Mouse (Mus musculus): ENCODE data around the gene Gm5134. TPM values are rescaled to one million over a fixed set of nuclear protein-coding genes. Genes with fewer than 3 reads are reported as not detected.

Gene Gm5134
- polyA plus RNA-seq, 1 experiment from 2014 or later, result 0.04 TPM

- no peak overlapping the region for H3K4me2 ChIP-seq (ENCODE audit: low read depth, low read length)
- ATAC-seq (no peak), DNase-seq (no peak)
- no peak overlapping the region for H3K4me3 ChIP-seq (ENCODE audit: low read depth, low read length)
- TF ChIP-seq CTCF (IDR thresholded peaks at IDR 0.05; ENCODE audit: low read depth), result no peak
- no peak for TF ChIP-seq EP300 (IDR thresholded peaks at IDR 0.05; ENCODE audit: low read depth)
- H3K27ac ChIP-seq (ENCODE audit: low read depth), result no peak overlapping the region
- WGBS (ENCODE audit: insufficient replicate concordance), result 85% methylated on average over 3 of the region's 3 CpGs
- H3K36me3 ChIP-seq (replicated peaks; ENCODE audit: insufficient read depth, low read length), result no peaks in the 10 kb centered on the region
- no peaks in the 10 kb centered on the region for H3K27me3 ChIP-seq (ENCODE audit: insufficient read depth, low read length)
- no peaks in the 10 kb centered on the region for H3K4me1 ChIP-seq (ENCODE audit: insufficient read depth)
- H3K9ac ChIP-seq (replicated peaks), result no peak overlapping the region
- H3K9me3 ChIP-seq (ENCODE audit: low read length), result no peaks in the 10 kb centered on the region
Measured at GRCm38 (mm10) chr10:76009812-76010211, 55.5 kb downstream of the Gm5134 start.

- H3K4me3 ChIP-seq (ENCODE audit: low read depth, low read length), result no peak overlapping the region
- H3K9ac ChIP-seq (replicated peaks), result no peak overlapping the region
- WGBS (ENCODE audit: insufficient replicate concordance), result 67% methylated on average over 6 of the region's 6 CpGs
- no peaks in the 10 kb centered on the region for H3K36me3 ChIP-seq (replicated peaks; ENCODE audit: insufficient read depth, low read length)
- ATAC-seq (no peak), DNase-seq (no peak)
- no peaks in the 10 kb centered on the region for H3K4me1 ChIP-seq (ENCODE audit: insufficient read depth)
- TF ChIP-seq CTCF (IDR thresholded peaks at IDR 0.05; ENCODE audit: low read depth) (no peak), EP300 (IDR thresholded peaks at IDR 0.05; ENCODE audit: low read depth) (no peak)
- no peak overlapping the region for H3K27ac ChIP-seq (ENCODE audit: low read depth)
- H3K9me3 ChIP-seq (ENCODE audit: low read length), result no peaks in the 10 kb centered on the region
- no peak overlapping the region for H3K4me2 ChIP-seq (ENCODE audit: low read depth, low read length)
- no peaks in the 10 kb centered on the region for H3K27me3 ChIP-seq (ENCODE audit: insufficient read depth, low read length)
Measured at GRCm38 (mm10) chr10:76012922-76013321, 58.6 kb downstream of the Gm5134 start.

- Histone ChIP-seq H3K27me3 (ENCODE audit: insufficient read depth, low read length) (no peaks in the 10 kb centered on the region), H3K36me3 (replicated peaks; ENCODE audit: insufficient read depth, low read length) (no peaks in the 10 kb centered on the region), H3K4me1 (ENCODE audit: insufficient read depth) (no peaks in the 10 kb centered on the region), H3K4me3 (ENCODE audit: low read depth, low read length) (no peak overlapping the region), H3K9ac (replicated peaks) (no peak overlapping the region), H3K4me2 (ENCODE audit: low read depth, low read length) (no peak overlapping the region), H3K9me3 (ENCODE audit: low read length) (no peaks in the 10 kb centered on the region), H3K27ac (ENCODE audit: low read depth) (no peak overlapping the region)
- no peak for TF ChIP-seq EP300 (IDR thresholded peaks at IDR 0.05; ENCODE audit: low read depth)
- TF ChIP-seq CTCF (IDR thresholded peaks at IDR 0.05; ENCODE audit: low read depth), result no peak
- ATAC-seq (no peak), DNase-seq (no peak)
- 84% methylated on average over 3 of the region's 3 CpGs for WGBS (ENCODE audit: insufficient replicate concordance)
Measured at GRCm38 (mm10) chr10:76016886-76017285, 62.6 kb downstream of the Gm5134 start.

- no peaks in the 10 kb centered on the region for H3K36me3 ChIP-seq (replicated peaks; ENCODE audit: insufficient read depth, low read length)
- H3K4me1 ChIP-seq (ENCODE audit: insufficient read depth), result no peaks in the 10 kb centered on the region
- no peak overlapping the region for H3K9ac ChIP-seq (replicated peaks)
- H3K4me2 ChIP-seq (ENCODE audit: low read depth, low read length), result no peak overlapping the region
- DNase-seq (no peak), ATAC-seq (no peak)
- no peak for TF ChIP-seq CTCF (IDR thresholded peaks at IDR 0.05; ENCODE audit: low read depth)
- no peak for TF ChIP-seq EP300 (IDR thresholded peaks at IDR 0.05; ENCODE audit: low read depth)
- H3K27ac ChIP-seq (ENCODE audit: low read depth), result no peak overlapping the region
- H3K9me3 ChIP-seq (ENCODE audit: low read length), result no peaks in the 10 kb centered on the region
- WGBS (ENCODE audit: insufficient replicate concordance), result 22% methylated on average over 3 of the region's 3 CpGs
- H3K27me3 ChIP-seq (ENCODE audit: insufficient read depth, low read length), result no peaks in the 10 kb centered on the region
- H3K4me3 ChIP-seq (ENCODE audit: low read depth, low read length), result no peak overlapping the region
Measured at GRCm38 (mm10) chr10:76021728-76022127, 67.4 kb downstream of the Gm5134 start.

- TF ChIP-seq EP300 (IDR thresholded peaks at IDR 0.05; ENCODE audit: low read depth) (no peak), CTCF (IDR thresholded peaks at IDR 0.05; ENCODE audit: low read depth) (no peak)
- WGBS (ENCODE audit: insufficient replicate concordance), result 88% methylated on average over 6 of the region's 6 CpGs
- Histone ChIP-seq H3K4me3 (ENCODE audit: low read depth, low read length) (no peak overlapping the region), H3K9me3 (ENCODE audit: low read length) (no peaks in the 10 kb centered on the region), H3K27ac (ENCODE audit: low read depth) (no peak overlapping the region), H3K4me1 (ENCODE audit: insufficient read depth) (no peaks in the 10 kb centered on the region), H3K36me3 (replicated peaks; ENCODE audit: insufficient read depth, low read length) (no peaks in the 10 kb centered on the region), H3K4me2 (ENCODE audit: low read depth, low read length) (no peak overlapping the region), H3K27me3 (ENCODE audit: insufficient read depth, low read length) (no peaks in the 10 kb centered on the region), H3K9ac (replicated peaks) (no peak overlapping the region)
- DNase-seq, result no peak
- no peak for ATAC-seq
Measured at GRCm38 (mm10) chr10:76023921-76024320, 69.6 kb downstream of the Gm5134 start.

GRCm38 (mm10) chr10:76025470-76026190 is 71.3 kb downstream of the Gm5134 start:
- H3K36me3 ChIP-seq (replicated peaks; ENCODE audit: insufficient read depth, low read length), result no peaks in the 10 kb centered on the region
- TF ChIP-seq CTCF (IDR thresholded peaks at IDR 0.05; ENCODE audit: low read depth) (no peak), EP300 (IDR thresholded peaks at IDR 0.05; ENCODE audit: low read depth) (no peak)
- H3K27me3 ChIP-seq (ENCODE audit: insufficient read depth, low read length), result no peaks in the 10 kb centered on the region
- no peak for ATAC-seq
- no peaks in the 10 kb centered on the region for H3K4me1 ChIP-seq (ENCODE audit: insufficient read depth)
- no peak overlapping the region for H3K9ac ChIP-seq (replicated peaks)
- DNase-seq, result no peak
- H3K27ac ChIP-seq (ENCODE audit: low read depth), result no peak overlapping the region
- no peak overlapping the region for H3K4me2 ChIP-seq (ENCODE audit: low read depth, low read length)
- H3K4me3 ChIP-seq (ENCODE audit: low read depth, low read length), result no peak overlapping the region
- H3K9me3 ChIP-seq (ENCODE audit: low read length), result no peaks in the 10 kb centered on the region
- 81% methylated on average over 9 of the region's 10 CpGs for WGBS (ENCODE audit: insufficient replicate concordance)

All from liver, postnatal 0 days (tissue).